Mouse (Mus musculus): Measurements from ENCODE around the gene Rnf213.

- TF ChIP-seq CTCF (IDR thresholded peaks at IDR 0.05; ENCODE audit: control insufficient read depth, insufficient read depth, low read length) (no peak), POLR2A (IDR thresholded peaks at IDR 0.05; ENCODE audit: borderline replicate concordance, control insufficient read depth, low read depth, low read length) (no peak)
Observed at GRCm38 (mm10) chr11:119499297-119499696, 106.4 kb downstream of the Rnf213 start.

Measured in bone marrow, adult 2 months (tissue).